Mouse (Mus musculus) heart, adult 2 months (tissue): Measurements from ENCODE around the gene Ascc1. TPM values are rescaled to one million over a fixed set of nuclear protein-coding genes. Genes with fewer than 3 reads are reported as not detected.

Experiments used
- DNase-seq, 2 experiments: peaks; one replicate each; pipeline ENCODE4 v3.0.0; 2021
- H3K27ac ChIP-seq: fragments of 200-600 bp; 2 replicates; pipeline ENCODE4 v1.8.1; 2022
- H3K27me3 ChIP-seq: fragments of 200-500 bp; 2 replicates; pipeline ENCODE4 v1.6.1; 2012; ENCODE audit warnings: mild to moderate bottlenecking, low read length, inconsistent platforms, mixed read lengths; ENCODE audit not compliant: control insufficient read depth, insufficient read depth
- H3K36me3 ChIP-seq: fragments of 200-500 bp; 2 replicates; pipeline ENCODE4 v1.6.1; 2012; ENCODE audit warnings: low read length, inconsistent platforms; ENCODE audit not compliant: control insufficient read depth, insufficient read depth
- H3K4me1 ChIP-seq: fragments of 200-500 bp; 2 replicates; pipeline ENCODE4 v1.6.1; 2011; ENCODE audit warnings: low read length; ENCODE audit not compliant: control insufficient read depth, insufficient read depth
- H3K4me3 ChIP-seq: fragments of 200-600 bp; 2 replicates; pipeline ENCODE4 v1.8.1; 2022
- H3K79me2 ChIP-seq: fragments of 200-500 bp; replicated peaks from 2 replicates; pipeline ENCODE4 v1.6.1; 2012; ENCODE audit warnings: mild to moderate bottlenecking, inconsistent platforms, low read length, moderate library complexity, mixed read lengths; ENCODE audit not compliant: control insufficient read depth, insufficient read depth
- H3K9ac ChIP-seq: fragments of 200-500 bp; 2 replicates; pipeline ENCODE4 v1.6.1; 2012; ENCODE audit warnings: low read depth, mild to moderate bottlenecking, control low read depth, inconsistent platforms, low read length, mixed read lengths
- CTCF ChIP-seq: fragments of 200-600 bp; IDR thresholded peaks from 2 replicates; pipeline ENCODE4 v1.8.1; 2022; ENCODE audit warnings: antibody characterized with exemption, mild to moderate bottlenecking, moderate library complexity
- EP300 ChIP-seq: fragments of 200-500 bp; IDR thresholded peaks from 2 replicates; pipeline ENCODE4 v1.6.1; 2011; ENCODE audit warnings: low read depth, low read length, control low read depth; ENCODE audit not compliant: insufficient read depth
- POLR2A ChIP-seq: fragments of 200-500 bp; IDR thresholded peaks from 2 replicates; pipeline ENCODE4 v1.6.1; 2011; ENCODE audit warnings: mild to moderate bottlenecking, low read depth, low read length, control low read depth; ENCODE audit not compliant: insufficient read depth
- WGBS: fragments of 180-500 bp; shearing (Covaris S2); methylation state at CpG from one replicate; pipeline ENCODE4 v1.1.7; 2018; 5-methylcytosine and 5-hydroxymethylcytosine counted together
- intact Hi-C: fragments of 180-260 bp; cut with DNase I; formaldehyde crosslinking; loops from one replicate; pipeline ENCODE4 v1.15.1; 2025
- polyA plus RNA-seq: library from polyadenylated mRNA; depleted of rRNA; stranded (reverse); fragments of >200 nt; gene quantifications from 2 replicates; pipeline ENCODE4 v1.2.3, GENCODE M21; 2012
- total RNA-seq, 2 experiments: library from RNA; stranded (reverse); gene quantifications; 2 replicates each; pipeline ENCODE4 v1.2.3; 2021

The Ascc1 gene
- total and polyA plus RNA-seq, 3 experiments = 20.5 to 24.1 (median 22.5) TPM

DNA sequence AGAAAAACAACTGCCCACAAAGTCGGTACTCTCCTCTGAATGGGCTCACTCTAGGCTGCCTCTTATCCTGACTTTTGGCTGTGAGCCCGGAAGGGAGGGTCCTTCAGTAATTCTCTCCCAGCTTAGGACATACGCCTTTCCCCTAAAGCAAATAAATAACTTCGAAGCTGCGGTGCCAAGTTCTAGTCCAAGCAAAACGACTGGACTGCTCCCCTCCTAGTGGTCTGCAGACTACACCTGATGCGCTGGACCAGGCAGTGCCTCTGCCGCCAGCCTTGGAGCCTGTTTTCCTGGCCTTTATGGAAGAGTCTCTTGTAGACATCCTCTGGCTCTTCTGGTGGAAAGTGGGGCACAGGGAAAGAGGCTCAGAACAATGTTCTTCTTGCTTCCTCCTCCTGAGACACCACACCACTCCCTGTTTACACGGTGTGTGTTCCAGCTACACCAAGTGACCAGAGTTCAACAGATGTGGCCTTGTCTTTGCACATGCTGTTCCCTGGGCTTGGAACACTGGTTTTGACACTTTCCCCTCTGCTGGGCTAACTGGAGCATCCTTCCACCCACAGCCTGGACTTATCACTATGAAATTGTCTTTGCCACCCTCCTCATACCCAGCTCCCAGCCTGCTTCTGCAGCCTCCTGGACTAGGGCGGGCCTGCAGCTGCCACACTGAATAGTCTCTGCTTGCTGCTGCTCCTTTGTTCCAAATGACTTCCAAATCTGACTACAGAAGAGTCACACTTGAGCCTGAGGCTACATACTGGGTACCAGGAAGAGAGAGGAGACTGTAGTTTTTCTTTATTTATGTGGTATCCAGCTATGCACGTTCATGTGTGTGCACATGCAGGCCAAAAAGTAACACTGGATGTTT lies 23.5 kb upstream of the Ascc1 start:
- Histone ChIP-seq H3K27me3 (no peaks in the 10 kb centered on the region), H3K4me3 (no peak overlapping the region), H3K9ac (peak overlapping the region; percentile 9; the same call in 1 of the 2 replicates), H3K36me3 (peaks cover 9% of the 10 kb centered on the region), H3K79me2 (no peaks in the 10 kb centered on the region), H3K27ac (peak overlapping the region; percentile 91), H3K4me1 (peaks cover 58% of the 10 kb centered on the region)
- TF ChIP-seq EP300 = peak; percentile 100
- TF ChIP-seq CTCF = no peak
- peak; percentile 43; the same call in 1 of the 2 replicates for TF ChIP-seq POLR2A
- 15% methylated on average over 11 of the region's 11 CpGs for WGBS
- DNase-seq = peak; percentile 85 to 88
- intact Hi-C loops = loop anchor here (1.0 kb wide), 1 partner anchor 9 kb away; no protein-coding TSS in a partner anchor

- Histone ChIP-seq H3K27ac (peak overlapping the region; percentile 91), H3K4me3 (no peak overlapping the region), H3K27me3 (no peaks in the 10 kb centered on the region), H3K79me2 (no peaks in the 10 kb centered on the region), H3K9ac (peak overlapping the region; percentile 2), H3K4me1 (peaks cover 47% of the 10 kb centered on the region), H3K36me3 (peaks cover 9% of the 10 kb centered on the region)
- WGBS = 57% methylated on average over 6 of the region's 6 CpGs
- DNase-seq = peak; percentile 67 to 78
- intact Hi-C loops = no loop called here
- peak; percentile 51; the same call in 1 of the 2 replicates for TF ChIP-seq POLR2A
- no peak for TF ChIP-seq CTCF
- peak; percentile 70 for TF ChIP-seq EP300
Measured at GRCm38 (mm10) chr10:59980815-59981244, 21.8 kb upstream of the Ascc1 start.

DNA sequence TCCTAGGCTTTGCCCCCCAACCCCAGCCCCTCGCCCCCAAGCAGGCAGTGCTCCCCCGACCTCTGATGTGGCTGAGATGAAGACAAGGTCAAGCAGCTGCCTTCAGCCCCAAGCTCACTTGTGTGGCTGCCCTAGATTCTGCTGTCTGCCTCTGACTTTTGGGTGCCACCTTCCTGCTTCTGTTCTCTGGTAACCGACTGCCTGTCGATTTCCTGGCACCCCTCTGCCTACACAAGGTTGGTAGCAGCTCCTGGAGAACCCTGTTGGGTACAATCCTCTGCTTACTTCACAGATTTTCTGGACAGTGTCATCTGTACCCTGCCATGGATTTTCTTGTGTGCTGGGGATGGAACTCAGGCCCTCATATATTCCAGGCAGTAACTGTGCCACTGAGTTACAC lies 21.3 kb upstream of the Ascc1 start:
- peak overlapping the region; percentile 91 for H3K27ac ChIP-seq
- peaks cover 47% of the 10 kb centered on the region for H3K4me1 ChIP-seq
- H3K9ac ChIP-seq = 0 out of 2 replicates have a peak overlapping the region, but pooled peaks have one; percentile 8
- WGBS = 43% methylated on average over 4 of the region's 4 CpGs
- H3K36me3 ChIP-seq = peaks cover 9% of the 10 kb centered on the region
- DNase-seq = peak in 1 of 2 experiments; percentile 49
- H3K79me2 ChIP-seq = no peaks in the 10 kb centered on the region
- H3K4me3 ChIP-seq = no peak overlapping the region
- no peak for TF ChIP-seq CTCF
- TF ChIP-seq POLR2A = no peak
- TF ChIP-seq EP300 = no peak
- intact Hi-C loops = no loop called here
- no peaks in the 10 kb centered on the region for H3K27me3 ChIP-seq

DNA sequence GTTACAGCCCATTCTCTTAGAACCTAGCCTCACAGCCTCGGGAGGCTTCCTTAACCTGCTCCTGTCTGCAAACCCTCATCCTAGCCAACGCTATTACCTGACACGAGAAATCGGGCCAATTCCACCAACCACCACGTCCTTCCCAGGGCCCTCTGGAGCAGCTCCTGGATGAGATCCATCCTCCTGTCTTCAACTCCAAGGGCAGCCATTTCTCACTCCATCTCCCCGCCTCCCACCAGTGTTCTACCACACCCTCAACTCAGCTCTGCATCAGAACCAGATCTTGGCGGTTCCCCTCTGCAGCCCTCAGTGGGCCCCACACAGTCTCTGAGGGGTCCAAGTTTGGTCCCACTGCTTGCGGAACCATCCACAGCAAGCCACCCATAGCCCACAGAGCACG lies 20.8 kb upstream of the Ascc1 start:
- no peaks in the 10 kb centered on the region for H3K27me3 ChIP-seq
- H3K4me1 ChIP-seq = peaks cover 45% of the 10 kb centered on the region
- 0 out of 2 replicates have a peak overlapping the region, but pooled peaks have one; percentile 8 for H3K9ac ChIP-seq
- TF ChIP-seq POLR2A = no peak
- TF ChIP-seq EP300 = peak; percentile 73; the same call in 1 of the 2 replicates
- peaks cover 9% of the 10 kb centered on the region for H3K36me3 ChIP-seq
- H3K27ac ChIP-seq = peak overlapping the region; percentile 91
- WGBS = 58% methylated on average over 9 of the region's 9 CpGs
- DNase-seq = peak; percentile 63 to 71
- H3K79me2 ChIP-seq = no peaks in the 10 kb centered on the region
- no peak overlapping the region for H3K4me3 ChIP-seq
- intact Hi-C loops = no loop called here

- WGBS = 58% methylated on average over 12 of the region's 12 CpGs
- no peaks in the 10 kb centered on the region for H3K27me3 ChIP-seq
- H3K4me1 ChIP-seq = peaks cover 42% of the 10 kb centered on the region
- H3K36me3 ChIP-seq = peaks cover 10% of the 10 kb centered on the region
- H3K4me3 ChIP-seq = no peak overlapping the region
- H3K79me2 ChIP-seq = no peaks in the 10 kb centered on the region
- intact Hi-C loops = no loop called here
- TF ChIP-seq CTCF (no peak), EP300 (0 out of 2 replicates have a peak, but pooled peaks have one; percentile 25)
- DNase-seq = peak in 1 of 2 experiments; percentile 43
- no peak overlapping the region for H3K9ac ChIP-seq
- peak overlapping the region; percentile 91 for H3K27ac ChIP-seq
Measured at GRCm38 (mm10) chr10:59982379-59982873, 20.2 kb upstream of the Ascc1 start.

DNA sequence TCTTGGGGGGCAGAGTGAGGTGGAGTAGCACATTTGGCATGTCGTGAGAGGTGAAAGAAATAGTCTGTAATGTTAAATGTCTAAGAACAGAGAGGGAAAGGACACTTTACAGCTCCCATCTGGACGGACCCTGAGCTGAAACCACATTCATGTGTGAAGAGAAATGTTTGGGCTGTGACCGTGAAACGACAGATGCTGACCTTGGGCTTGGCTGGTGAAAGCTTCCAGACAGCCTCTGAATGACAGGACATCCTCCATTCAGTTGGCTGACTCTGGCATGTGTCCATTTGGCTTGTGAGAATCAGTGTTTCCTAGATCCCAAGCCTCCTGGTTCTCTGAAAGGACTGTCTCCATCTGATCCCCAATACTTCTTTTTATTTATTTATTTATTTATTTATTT lies 14.6 kb upstream of the Ascc1 start:
- 26% methylated on average over 4 of the region's 4 CpGs for WGBS
- Histone ChIP-seq H3K27ac (peak overlapping the region; percentile 67), H3K36me3 (peaks cover 31% of the 10 kb centered on the region)

More for the DNA sequence above, 14.6 kb upstream of the Ascc1 start:
- peak overlapping the region; percentile 1; the same call in 1 of the 2 replicates for H3K9ac ChIP-seq
- H3K27me3 ChIP-seq = no peaks in the 10 kb centered on the region
- intact Hi-C loops = no loop called here
- H3K79me2 ChIP-seq = no peaks in the 10 kb centered on the region
- peak; percentile 53 to 78 for DNase-seq
- peaks cover 13% of the 10 kb centered on the region for H3K4me1 ChIP-seq
- TF ChIP-seq POLR2A (no peak), EP300 (peak; percentile 93)
- no peak overlapping the region for H3K4me3 ChIP-seq
